Mouse (Mus musculus): ENCODE measurements at regions not wholly inside any gene's neighbourhood (a gene's known extent, or its start where the extent isn't known, plus 50 kb on each side); places are given as distances from the start of the nearest gene placed in this dataset.

- no peak for DNase-seq (ENCODE audit: low spot score)
Measured at GRCm38 (mm10) chr4:142776711-142777411, 435.9 kb downstream of the Prdm2 start.

DNA sequence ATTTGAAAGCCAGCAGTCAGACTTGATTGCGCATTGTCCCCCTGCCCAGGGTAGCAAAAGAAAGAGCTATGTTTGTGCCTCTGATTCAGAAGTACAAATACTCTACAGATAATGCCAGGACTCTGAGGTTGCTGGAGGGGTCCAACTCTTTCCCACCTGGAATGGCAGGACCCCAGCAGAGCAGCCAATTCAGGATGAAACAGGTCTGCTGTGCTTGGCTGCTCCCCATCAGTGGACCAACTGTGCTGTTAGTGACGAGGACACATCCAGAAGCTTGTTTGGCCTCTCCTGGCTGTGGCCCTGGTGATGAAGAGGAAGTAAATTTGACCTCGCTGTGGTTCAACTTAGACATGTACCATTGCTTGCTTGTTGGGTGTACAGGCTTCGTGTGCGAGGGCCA lies 437.8 kb downstream of the Prdm2 start:
- DNase-seq (ENCODE audit: low spot score) = no peak

- DNase-seq (ENCODE audit: low spot score) = no peak
Measured at GRCm38 (mm10) chr4:142773651-142774151, 439.1 kb downstream of the Prdm2 start.

- DNase-seq (ENCODE audit: low spot score) = no peak
Measured at GRCm38 (mm10) chr4:142772751-142773455, 439.9 kb downstream of the Prdm2 start.

DNA sequence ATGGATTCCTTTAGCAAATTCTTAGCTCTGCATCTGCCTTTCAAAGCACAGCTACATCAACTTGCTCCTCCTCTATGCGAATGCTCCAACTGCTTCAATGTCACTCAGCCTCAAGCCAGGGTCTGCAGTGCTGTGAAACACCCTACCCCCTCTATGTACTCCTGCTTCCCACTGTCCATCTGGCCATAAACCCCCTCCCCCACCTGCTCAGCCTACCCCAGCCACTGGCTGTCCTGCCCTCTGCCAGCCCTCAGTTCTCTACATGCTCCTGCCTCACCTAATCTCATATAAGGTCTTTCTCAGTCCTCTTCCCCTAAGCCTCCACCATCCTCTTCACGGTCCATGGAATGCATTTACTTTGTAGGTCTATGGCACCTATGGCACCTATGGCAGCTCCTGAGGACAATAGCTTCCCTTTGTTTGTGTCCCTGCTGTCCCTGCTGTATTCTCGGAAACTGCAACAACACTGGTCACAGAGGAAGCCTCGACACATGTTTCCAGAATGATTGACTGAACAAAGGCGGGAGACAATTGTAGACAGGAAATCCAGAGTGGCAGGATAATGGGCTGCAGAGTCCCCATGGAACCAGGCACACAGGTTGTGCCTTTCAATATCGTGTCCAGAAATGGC lies 441.2 kb downstream of the Prdm2 start:
- DNase-seq (ENCODE audit: low spot score) = no peak

DNA sequence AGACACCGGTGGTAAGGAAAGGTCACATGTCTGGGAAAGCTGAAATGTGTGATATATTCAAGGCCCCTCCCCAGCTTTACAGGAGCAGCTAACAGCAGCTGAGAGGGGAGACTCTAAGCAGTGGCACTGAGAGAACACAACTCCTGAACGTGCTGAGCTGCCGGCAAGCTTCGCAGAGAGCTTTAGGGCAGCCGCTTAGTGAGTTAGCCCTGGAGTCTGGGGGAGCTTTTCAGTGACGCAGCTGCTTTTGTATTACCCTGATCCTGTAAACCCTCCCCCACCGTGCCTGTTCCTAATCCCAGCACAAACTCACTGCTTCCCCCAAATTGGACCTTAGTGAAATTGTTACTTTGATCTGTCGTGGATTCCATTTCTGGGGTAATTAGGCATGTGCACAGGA lies 442.6 kb downstream of the Prdm2 start:
- DNase-seq (ENCODE audit: low spot score) = no peak

GRCm38 (mm10) chr4:142767665-142768064 lies 445.1 kb downstream of the Prdm2 start:
- DNase-seq (ENCODE audit: low spot score) = no peak

DNA sequence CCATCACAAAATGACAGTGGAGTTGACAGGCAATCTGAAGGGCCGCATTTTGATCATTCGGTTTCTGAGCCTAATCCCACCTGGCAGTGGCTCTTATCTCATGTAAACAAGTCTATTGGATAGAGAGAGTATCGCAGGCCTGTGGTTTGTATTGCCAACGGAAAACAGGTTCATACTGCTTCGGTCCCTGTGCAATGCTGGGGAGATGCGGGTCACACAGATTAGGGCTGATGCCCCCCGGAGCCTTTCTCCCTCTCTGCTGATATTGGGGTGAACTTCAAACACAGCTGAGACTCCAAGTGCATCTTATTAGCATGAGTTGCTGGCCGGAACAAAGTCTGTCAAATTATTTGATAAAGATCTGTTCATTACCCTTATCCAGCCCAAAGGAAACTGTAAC lies 451.2 kb downstream of the Prdm2 start:
- no peak for DNase-seq (ENCODE audit: low spot score)

DNA sequence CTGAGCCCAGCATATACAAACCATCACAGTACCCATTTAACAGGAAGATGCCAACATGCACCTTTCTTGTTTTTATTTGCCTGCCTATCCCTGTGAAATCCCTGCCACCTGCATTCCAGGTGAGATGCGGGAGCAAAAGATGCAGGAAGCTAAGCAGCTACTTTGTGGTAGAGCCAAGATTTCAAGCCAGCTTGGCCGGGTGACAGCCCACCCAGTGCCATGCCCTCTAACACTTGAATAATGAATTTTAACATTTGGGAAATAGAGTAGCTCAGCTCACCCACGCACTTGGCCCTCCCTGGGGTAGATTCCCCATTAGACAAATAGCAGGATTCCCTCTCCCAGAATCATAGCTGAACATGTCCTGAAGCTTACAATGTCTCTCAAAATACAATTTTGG lies 454.7 kb downstream of the Prdm2 start:
- DNase-seq (ENCODE audit: low spot score) = no peak

GRCm38 (mm10) chr4:142756332-142756731 lies 456.5 kb downstream of the Prdm2 start:
- no peak for DNase-seq (ENCODE audit: low spot score)

GRCm38 (mm10) chr4:142749918-142750317 lies 462.9 kb downstream of the Prdm2 start:
- no peak for DNase-seq (ENCODE audit: low spot score)

DNA sequence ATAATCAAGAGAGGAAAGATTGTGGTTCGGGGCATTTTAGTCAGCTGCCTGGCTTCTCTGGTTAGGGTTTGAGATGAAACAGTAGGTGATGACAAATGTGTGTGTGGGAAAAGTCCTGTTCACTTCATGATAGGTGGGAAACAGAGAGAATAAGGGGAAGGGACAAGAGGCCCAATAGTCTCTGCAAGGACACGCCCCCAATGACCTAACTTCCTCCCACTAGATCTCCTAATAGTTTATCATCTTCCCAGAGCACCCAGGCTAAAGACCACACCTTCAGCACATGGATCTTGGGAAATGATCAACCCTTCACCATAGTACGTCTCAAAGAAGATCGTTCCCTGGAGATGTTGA lies 484.3 kb upstream of the Kazn start:
- DNase-seq (ENCODE audit: low spot score) = no peak

DNA sequence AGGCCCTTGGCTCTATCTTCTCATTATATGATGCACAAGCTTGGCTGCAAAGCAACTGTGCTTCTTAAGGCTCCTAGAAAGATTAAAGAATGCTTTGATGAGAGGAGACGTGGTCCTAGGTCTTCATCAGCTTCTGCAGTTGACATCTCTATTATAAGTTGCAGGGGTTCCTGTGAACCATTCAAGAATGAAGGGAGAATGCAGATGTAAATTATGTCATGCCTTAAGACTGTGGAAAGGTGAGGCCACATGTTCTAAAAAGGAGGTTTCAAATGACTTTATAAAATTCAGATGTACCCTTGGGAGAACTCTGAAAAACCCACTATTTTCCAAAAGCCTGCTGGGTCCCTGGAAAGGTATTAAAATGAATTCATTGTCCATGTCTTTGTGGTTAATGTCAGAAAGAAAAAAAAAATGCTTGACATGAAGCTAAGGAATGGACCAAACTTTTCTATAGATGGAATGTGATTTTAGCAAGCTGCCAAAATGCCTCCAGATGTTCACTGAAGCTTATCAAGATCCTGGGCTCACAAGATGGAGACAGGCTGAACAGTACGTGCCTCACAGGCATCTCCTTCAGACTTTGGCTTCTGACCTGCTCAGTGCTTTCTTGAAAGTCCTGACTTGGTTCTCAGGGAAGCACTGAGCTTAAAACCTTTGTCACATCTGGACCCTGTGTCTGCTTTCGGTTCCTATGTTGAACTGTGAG lies 483.8 kb upstream of the Kazn start:
- no peak for DNase-seq (ENCODE audit: low spot score)

DNA sequence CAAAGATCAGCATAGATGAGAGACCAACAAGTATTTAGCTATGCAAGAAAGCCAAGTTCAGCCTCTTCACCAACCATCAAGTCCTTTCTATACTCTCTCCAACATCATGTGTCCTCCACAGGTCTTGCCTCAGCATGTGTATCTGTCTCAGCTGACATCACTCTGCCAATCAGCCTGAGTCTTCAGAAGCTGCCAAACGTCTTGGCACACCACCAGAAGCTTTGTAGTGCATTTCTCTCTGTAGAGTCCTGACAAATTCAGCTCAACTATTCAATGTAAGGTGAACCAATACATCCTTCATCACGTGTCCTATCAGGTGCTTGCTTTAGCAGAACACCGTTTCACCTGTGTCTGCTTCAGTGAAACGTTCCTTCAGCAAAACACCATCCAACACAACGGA lies 462.4 kb upstream of the Kazn start:
- DNase-seq (ENCODE audit: low spot score) = no peak

- DNase-seq (ENCODE audit: low spot score) = no peak
Measured at GRCm38 (mm10) chr4:142694926-142695325, 455.7 kb upstream of the Kazn start.

DNA sequence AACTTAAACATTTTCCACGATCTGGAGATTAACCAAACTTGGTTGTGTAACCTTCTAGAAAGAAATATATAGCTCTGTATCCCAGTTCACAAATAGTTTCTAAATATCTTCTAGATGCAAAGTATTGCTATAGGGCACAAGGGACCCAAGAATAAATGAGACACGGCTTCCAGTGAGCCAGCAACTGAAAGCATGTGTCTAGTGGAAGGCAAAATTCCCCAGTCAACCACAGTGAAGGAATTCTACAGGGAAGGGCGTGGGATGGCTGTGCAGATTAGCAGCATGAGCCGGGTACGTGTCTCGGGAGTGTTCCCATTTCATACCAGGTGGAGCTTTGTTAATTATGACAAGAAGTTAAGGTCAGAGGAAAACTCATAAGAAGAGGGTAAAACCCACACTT lies 449.0 kb upstream of the Kazn start:
- DNase-seq (ENCODE audit: low spot score) = no peak

DNA sequence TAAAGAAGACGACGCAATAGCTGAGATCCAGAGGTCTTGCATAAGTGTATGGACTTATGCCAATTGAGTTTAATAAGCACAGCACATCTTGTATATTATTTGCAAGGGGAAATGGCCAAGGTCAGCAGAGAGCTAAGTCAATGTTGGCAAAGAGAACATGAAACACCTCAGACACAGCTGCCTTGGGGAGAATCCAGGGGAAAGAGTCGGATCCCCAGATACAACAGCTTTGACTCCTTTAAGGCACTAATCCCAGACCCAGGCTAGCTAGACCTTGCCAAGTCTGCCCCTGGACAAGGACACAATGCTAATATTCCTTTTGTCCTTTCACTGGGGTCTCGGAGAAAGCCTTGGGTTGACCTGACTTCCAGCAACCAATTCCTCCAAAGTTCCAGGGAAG lies 438.2 kb upstream of the Kazn start:
- no peak for DNase-seq (ENCODE audit: low spot score)

- DNase-seq (ENCODE audit: low spot score) = no peak
Measured at GRCm38 (mm10) chr4:142674641-142675465, 435.7 kb upstream of the Kazn start.

DNA sequence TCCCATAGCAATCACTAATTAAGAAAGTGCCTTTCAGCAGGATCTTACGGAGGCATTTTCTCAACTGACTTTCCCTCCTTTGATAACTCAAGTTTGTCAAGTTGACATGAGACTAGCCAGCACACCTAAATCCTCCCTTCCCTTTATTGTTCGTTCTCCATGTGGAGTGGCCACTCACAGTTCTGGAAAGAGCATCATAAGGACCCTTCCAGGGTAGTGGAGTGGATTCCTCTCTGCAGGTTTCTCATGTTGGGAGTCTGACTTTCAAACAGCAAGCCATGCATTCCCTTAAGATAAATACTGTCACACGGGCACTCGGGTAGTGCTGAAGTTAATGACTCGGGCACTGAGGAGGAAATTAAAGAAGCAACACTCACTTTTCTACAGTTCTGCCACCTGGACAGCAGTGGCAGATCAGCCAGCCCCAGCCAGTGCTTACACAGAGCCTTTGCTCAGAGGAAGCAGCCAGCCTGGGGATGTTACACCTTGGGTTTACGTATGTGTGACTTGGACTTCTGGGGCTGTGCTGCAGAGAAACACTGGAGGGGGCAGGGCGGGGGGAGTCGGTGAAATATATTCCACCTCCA lies 432.8 kb upstream of the Kazn start:
- no peak for DNase-seq (ENCODE audit: low spot score)

- no peak for DNase-seq (ENCODE audit: low spot score)
Measured at GRCm38 (mm10) chr4:142664781-142665180, 425.6 kb upstream of the Kazn start.

- no peak for DNase-seq (ENCODE audit: low spot score)
Measured at GRCm38 (mm10) chr4:142658156-142658555, 419.0 kb upstream of the Kazn start.

Measured in urinary bladder, adult 2 months (tissue).